Mouse (Mus musculus): ENCODE results near the gene Gm4763. TPM values are rescaled to one million over a fixed set of nuclear protein-coding genes. Genes with fewer than 3 reads are reported as not detected.
"Not testable (repeated sequence)": the region's sequence is repeated elsewhere in the genome, so short reads cannot be mapped to it uniquely, and the experiment has no call there.

The Gm4763 gene
- polyA plus RNA-seq, 2 experiments = not detected

DNA sequence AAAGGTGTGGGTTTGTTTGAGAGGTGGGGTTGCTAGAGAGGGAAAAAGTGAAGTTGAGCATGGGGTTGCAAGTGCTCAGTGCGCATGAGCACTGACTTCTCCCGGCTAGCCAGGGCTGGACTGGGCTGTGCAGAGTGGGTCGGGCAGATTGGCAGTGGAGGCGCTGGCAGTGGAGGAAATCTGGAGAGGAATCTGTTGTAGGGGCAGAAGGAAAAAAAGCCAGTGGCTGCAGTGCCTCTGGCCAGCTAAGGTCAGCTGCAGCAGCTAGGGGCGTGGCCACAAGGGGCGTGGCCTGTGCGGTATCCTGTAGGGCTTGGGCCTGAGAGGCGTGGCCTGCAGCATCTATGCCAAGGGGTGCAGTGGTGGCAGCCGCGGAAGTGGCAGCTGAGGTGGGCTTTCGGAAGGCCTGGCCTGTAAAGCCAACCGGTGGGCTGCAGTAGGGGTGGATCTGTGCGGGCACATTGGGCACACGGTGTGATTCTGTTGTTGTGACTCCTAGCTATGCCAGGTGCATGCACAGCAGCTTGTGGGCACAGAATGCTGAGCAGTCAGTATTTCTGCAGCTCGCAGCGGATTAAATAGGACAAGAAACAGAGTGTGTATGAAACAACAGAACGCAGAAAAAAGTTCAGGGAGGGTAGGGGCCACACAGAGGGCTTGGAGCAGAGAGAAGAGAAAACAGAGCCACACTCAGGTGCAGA lies 9.4 kb upstream of the Gm4763 start:
- TF ChIP-seq POLR2A (IDR thresholded peaks at IDR 0.05; ENCODE audit: borderline replicate concordance, extremely low read depth, insufficient read depth, insufficient read length) = no peak
- H3K4me2 ChIP-seq (replicated peaks; ENCODE audit: low read depth, low read length, severe bottlenecking) = peak overlapping the region; percentile 21; the same call in 1 of the 2 replicates
- 19% methylated on average over 17 of the region's 17 CpGs for WGBS

DNA sequence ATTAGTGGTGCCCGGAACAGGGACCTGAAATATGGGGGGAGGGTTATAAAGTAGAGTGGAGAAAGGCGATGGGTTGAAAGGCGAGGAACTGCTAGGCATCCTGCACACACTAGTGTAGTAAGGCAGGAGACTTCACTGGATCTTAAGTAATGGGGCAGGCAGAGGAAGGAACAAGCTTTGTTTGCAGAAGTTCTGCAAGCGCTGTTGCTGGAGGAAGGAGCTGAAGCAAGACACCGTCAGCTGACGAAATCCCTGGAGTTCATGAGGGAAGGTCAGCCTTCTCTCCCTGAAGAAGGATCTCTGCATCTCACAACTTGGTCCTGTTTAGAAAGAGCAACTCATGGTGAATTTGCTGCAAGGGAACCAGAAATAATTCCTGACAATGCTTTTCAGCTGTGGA lies 11.7 kb downstream of the Gm4763 start:
- H3K36me3 ChIP-seq (ENCODE audit: control insufficient read depth, insufficient read depth, low read length) = no peaks in the 10 kb centered on the region
- H3K4me2 ChIP-seq (replicated peaks; ENCODE audit: low read depth, low read length, severe bottlenecking) = no peak overlapping the region
- H3K9me3 ChIP-seq (ENCODE audit: control insufficient read depth, low read length) = no peaks in the 10 kb centered on the region
- TF ChIP-seq POLR2A (IDR thresholded peaks at IDR 0.05; ENCODE audit: borderline replicate concordance, extremely low read depth, insufficient read depth, insufficient read length) = no peak
- H3K27me3 ChIP-seq (ENCODE audit: control insufficient read depth, insufficient read depth, low read length) = no peaks in the 10 kb centered on the region
- no peak for ATAC-seq (ENCODE audit: low FRiP score, low read depth)
- WGBS = 75% methylated on average over 6 of the region's 6 CpGs
- H3K9ac ChIP-seq (ENCODE audit: low read depth, low read length, severe bottlenecking) = no peak overlapping the region
- no peak overlapping the region for H3K4me3 ChIP-seq (replicated peaks; ENCODE audit: low read length)
- no peak for DNase-seq (ENCODE audit: low spot score)
- H3K27ac ChIP-seq (replicated peaks; ENCODE audit: low read depth, low read length) = no peak overlapping the region
- no peaks in the 10 kb centered on the region for H3K4me1 ChIP-seq (ENCODE audit: control insufficient read depth, insufficient read depth, low read length)

More for the DNA sequence above, 9.4 kb upstream of the Gm4763 start:
- no peaks in the 10 kb centered on the region for H3K27me3 ChIP-seq (ENCODE audit: control insufficient read depth, insufficient read depth, low read length)
- H3K36me3 ChIP-seq (ENCODE audit: control insufficient read depth, insufficient read depth, low read length) = no peaks in the 10 kb centered on the region
- H3K4me3 ChIP-seq (replicated peaks; ENCODE audit: low read length) = 0 out of 2 replicates have a peak overlapping the region, but pooled peaks have one; percentile 5
- no peak overlapping the region for H3K9ac ChIP-seq (ENCODE audit: low read depth, low read length, severe bottlenecking)
- H3K4me1 ChIP-seq (ENCODE audit: control insufficient read depth, insufficient read depth, low read length) = peaks cover 6% of the 10 kb centered on the region; the same call in 1 of the 2 replicates
- no peaks in the 10 kb centered on the region for H3K9me3 ChIP-seq (ENCODE audit: control insufficient read depth, low read length)
- DNase-seq (ENCODE audit: low spot score) (peak; percentile 7), ATAC-seq (ENCODE audit: low FRiP score, low read depth) (no peak)
- H3K27ac ChIP-seq (replicated peaks; ENCODE audit: low read depth, low read length) = no peak overlapping the region

DNA sequence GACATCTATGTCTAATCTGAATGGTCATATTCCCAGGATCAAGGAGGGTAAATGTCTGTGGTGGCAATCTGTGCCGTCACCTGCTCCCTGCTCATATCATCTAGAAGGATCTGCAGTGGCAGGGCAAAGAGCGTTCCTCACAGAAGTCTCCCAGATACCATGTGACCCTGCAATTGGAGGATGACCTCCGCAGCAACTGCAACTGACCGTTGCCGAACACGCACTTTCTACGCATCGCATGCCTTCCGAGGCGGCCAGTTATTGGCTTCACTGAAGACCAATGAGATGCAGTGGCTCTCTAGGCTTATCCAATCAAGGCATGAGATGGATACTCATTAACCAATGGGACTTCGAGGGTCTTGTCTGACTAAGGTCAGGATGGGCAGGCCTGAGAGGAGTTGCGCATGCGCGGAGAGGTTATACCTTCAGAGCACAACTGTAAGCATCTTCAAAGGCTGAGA lies 17.8 kb downstream of the Gm4763 start, which contains the start of gene BC049730:
TSS of gene BC049730 (plus strand) at position 411 of the 461 bp plus-strand sequence.
- DNase-seq (ENCODE audit: low spot score) (no peak), ATAC-seq (ENCODE audit: low FRiP score, low read depth) (no peak)
- no peak within 1 kb of the TSS for H3K4me3 ChIP-seq (replicated peaks; ENCODE audit: low read length)
- H3K9ac ChIP-seq (ENCODE audit: low read depth, low read length, severe bottlenecking) = no peak within 1 kb of the TSS
- H3K27me3 ChIP-seq (ENCODE audit: control insufficient read depth, insufficient read depth, low read length) = no peaks in the 10 kb centered on the region
- no peaks in the 10 kb centered on the region for H3K4me1 ChIP-seq (ENCODE audit: control insufficient read depth, insufficient read depth, low read length)
- no peak for TF ChIP-seq POLR2A (IDR thresholded peaks at IDR 0.05; ENCODE audit: borderline replicate concordance, extremely low read depth, insufficient read depth, insufficient read length)
- H3K4me2 ChIP-seq (replicated peaks; ENCODE audit: low read depth, low read length, severe bottlenecking) = no peak within 1 kb of the TSS
- H3K9me3 ChIP-seq (ENCODE audit: control insufficient read depth, low read length) = no peaks in the 10 kb centered on the region
- WGBS = 93% methylated on average over 14 of the region's 14 CpGs
- H3K36me3 ChIP-seq (ENCODE audit: control insufficient read depth, insufficient read depth, low read length) = no peaks in the 10 kb centered on the region
- no peak within 1 kb of the TSS for H3K27ac ChIP-seq (replicated peaks; ENCODE audit: low read depth, low read length)

DNA sequence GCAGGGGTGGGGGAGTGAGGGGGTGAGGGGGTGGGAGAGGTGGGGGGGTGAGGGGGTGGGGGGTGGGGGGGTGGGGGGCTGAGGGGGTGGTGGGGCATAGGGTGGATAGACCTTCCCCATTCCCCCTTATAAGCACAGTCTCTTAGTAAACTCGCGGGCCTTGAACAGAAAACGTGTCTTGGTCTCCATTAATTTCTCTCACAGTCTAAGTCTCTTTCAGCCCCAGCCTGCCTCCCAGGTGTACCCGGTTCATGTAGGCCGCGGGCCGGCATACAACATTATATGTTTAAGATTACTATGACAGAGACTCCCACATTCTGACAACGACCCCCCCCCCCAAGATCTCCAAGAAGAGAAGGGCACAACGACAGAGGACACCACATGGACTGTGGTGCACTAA lies 23.9 kb downstream of the Gm4763 start:
- WGBS = 73% methylated on average over 9 of the region's 9 CpGs
- not testable (repeated sequence) for H3K9ac ChIP-seq (ENCODE audit: low read depth, low read length, severe bottlenecking); H3K27ac ChIP-seq (replicated peaks; ENCODE audit: low read depth, low read length); H3K36me3 ChIP-seq (ENCODE audit: control insufficient read depth, insufficient read depth, low read length); H3K27me3 ChIP-seq (ENCODE audit: control insufficient read depth, insufficient read depth, low read length); ATAC-seq (ENCODE audit: low FRiP score, low read depth); H3K4me1 ChIP-seq (ENCODE audit: control insufficient read depth, insufficient read depth, low read length); H3K4me2 ChIP-seq (replicated peaks; ENCODE audit: low read depth, low read length, severe bottlenecking); DNase-seq (ENCODE audit: low spot score); H3K4me3 ChIP-seq (replicated peaks; ENCODE audit: low read length); H3K9me3 ChIP-seq (ENCODE audit: control insufficient read depth, low read length)

DNA sequence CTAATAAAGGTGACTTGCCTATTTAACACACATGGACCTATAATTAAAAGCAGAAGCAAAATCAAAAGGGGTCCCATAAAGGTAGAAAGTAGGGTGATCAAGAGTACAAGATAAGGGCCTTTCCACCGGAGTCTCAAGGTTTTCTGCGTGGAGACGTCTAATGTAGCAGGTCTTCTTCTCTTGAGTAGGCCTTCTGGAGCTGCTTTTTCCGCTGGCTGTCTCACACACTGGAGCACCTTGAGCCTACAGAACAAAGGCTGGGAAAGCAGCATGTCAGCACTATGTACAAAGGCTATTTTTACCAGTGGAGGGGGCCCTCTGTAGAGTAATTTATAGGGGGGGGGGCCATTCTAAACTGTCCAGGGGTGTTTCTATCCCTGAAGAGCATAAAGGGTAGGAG lies 28.8 kb downstream of the Gm4763 start:
- 78% methylated on average over 4 of the region's 4 CpGs for WGBS
- not testable (repeated sequence) for H3K27ac ChIP-seq (replicated peaks; ENCODE audit: low read depth, low read length); H3K4me1 ChIP-seq (ENCODE audit: control insufficient read depth, insufficient read depth, low read length); H3K36me3 ChIP-seq (ENCODE audit: control insufficient read depth, insufficient read depth, low read length); H3K9me3 ChIP-seq (ENCODE audit: control insufficient read depth, low read length); DNase-seq (ENCODE audit: low spot score); H3K9ac ChIP-seq (ENCODE audit: low read depth, low read length, severe bottlenecking); H3K4me2 ChIP-seq (replicated peaks; ENCODE audit: low read depth, low read length, severe bottlenecking); ATAC-seq (ENCODE audit: low FRiP score, low read depth); H3K4me3 ChIP-seq (replicated peaks; ENCODE audit: low read length); H3K27me3 ChIP-seq (ENCODE audit: control insufficient read depth, insufficient read depth, low read length)

DNA sequence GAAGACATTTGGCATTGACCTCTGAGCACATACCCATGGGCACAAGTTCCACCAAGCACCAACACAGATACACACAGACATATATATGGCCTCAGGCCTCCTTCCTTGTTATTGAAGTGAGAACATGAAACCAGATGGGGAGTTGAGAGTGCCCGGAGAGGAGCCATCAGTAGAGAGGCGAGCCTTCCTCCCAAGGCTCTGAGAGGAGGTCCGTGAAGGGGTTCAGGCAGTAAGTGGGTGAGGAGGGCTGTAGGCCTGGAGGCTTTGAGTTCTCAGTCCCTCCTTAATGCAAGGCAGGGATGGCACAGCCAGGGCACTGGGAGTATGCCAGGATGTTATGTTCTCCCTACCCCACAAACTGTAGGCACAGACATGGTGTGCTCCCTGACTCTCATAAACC lies 34.0 kb downstream of the Gm4763 start:
- not testable (repeated sequence) for H3K27ac ChIP-seq (replicated peaks; ENCODE audit: low read depth, low read length); H3K9ac ChIP-seq (ENCODE audit: low read depth, low read length, severe bottlenecking); DNase-seq (ENCODE audit: low spot score); H3K9me3 ChIP-seq (ENCODE audit: control insufficient read depth, low read length); ATAC-seq (ENCODE audit: low FRiP score, low read depth); H3K36me3 ChIP-seq (ENCODE audit: control insufficient read depth, insufficient read depth, low read length); H3K4me1 ChIP-seq (ENCODE audit: control insufficient read depth, insufficient read depth, low read length); H3K4me2 ChIP-seq (replicated peaks; ENCODE audit: low read depth, low read length, severe bottlenecking); H3K27me3 ChIP-seq (ENCODE audit: control insufficient read depth, insufficient read depth, low read length); H3K4me3 ChIP-seq (replicated peaks; ENCODE audit: low read length)
- 75% methylated on average over 2 of the region's 3 CpGs for WGBS

DNA sequence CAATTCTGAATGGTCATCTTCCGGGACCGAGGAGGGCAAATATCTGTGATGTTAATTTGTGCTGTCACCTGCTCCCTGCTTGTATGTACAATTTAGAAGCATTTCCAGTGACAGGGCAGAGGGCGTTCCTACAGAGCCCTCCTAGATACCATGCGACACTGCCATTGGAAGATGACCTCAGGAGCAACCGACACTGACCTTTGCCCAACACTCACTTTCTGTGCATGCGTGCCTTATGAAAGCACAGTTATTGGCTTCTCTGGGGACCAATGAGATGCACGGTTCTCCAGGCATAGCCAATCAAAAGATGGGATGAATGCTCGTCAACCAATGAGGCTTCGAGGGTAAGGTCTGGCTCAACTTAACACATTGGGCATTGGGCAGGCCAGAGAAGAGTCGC lies 39.2 kb downstream of the Gm4763 start:
- not testable (repeated sequence) for H3K9me3 ChIP-seq (ENCODE audit: control insufficient read depth, low read length); ATAC-seq (ENCODE audit: low FRiP score, low read depth); H3K9ac ChIP-seq (ENCODE audit: low read depth, low read length, severe bottlenecking); H3K4me2 ChIP-seq (replicated peaks; ENCODE audit: low read depth, low read length, severe bottlenecking); DNase-seq (ENCODE audit: low spot score); H3K36me3 ChIP-seq (ENCODE audit: control insufficient read depth, insufficient read depth, low read length); H3K4me3 ChIP-seq (replicated peaks; ENCODE audit: low read length); H3K27ac ChIP-seq (replicated peaks; ENCODE audit: low read depth, low read length); H3K4me1 ChIP-seq (ENCODE audit: control insufficient read depth, insufficient read depth, low read length); H3K27me3 ChIP-seq (ENCODE audit: control insufficient read depth, insufficient read depth, low read length)
- 92% methylated on average over 10 of the region's 10 CpGs for WGBS

DNA sequence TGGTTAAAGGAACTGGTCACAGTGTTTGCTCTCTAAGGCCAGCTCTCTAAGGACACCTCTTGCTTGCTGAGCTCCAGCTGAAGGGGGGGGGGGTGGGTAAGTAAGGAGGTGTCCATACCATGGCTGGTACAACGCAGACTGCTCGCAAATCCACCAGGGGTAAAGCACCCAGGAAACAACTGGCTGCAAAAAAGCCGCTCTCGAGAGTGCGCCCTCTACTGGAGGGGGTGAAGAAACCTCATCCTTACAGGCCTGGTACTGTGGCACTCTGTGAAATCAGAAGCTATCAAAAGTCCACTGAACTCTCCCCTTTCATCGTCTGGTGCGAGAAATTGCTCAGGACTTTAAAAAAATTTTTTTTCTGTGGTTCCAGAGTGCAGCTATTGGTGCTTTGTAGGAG lies 42.6 kb downstream of the Gm4763 start:
- not testable (repeated sequence) for H3K36me3 ChIP-seq (ENCODE audit: control insufficient read depth, insufficient read depth, low read length); DNase-seq (ENCODE audit: low spot score); H3K27ac ChIP-seq (replicated peaks; ENCODE audit: low read depth, low read length); H3K4me2 ChIP-seq (replicated peaks; ENCODE audit: low read depth, low read length, severe bottlenecking); H3K4me1 ChIP-seq (ENCODE audit: control insufficient read depth, insufficient read depth, low read length); H3K9ac ChIP-seq (ENCODE audit: low read depth, low read length, severe bottlenecking); H3K4me3 ChIP-seq (replicated peaks; ENCODE audit: low read length); H3K27me3 ChIP-seq (ENCODE audit: control insufficient read depth, insufficient read depth, low read length); H3K9me3 ChIP-seq (ENCODE audit: control insufficient read depth, low read length); ATAC-seq (ENCODE audit: low FRiP score, low read depth)
- 74% methylated on average over 7 of the region's 7 CpGs for WGBS

Measured in limb, embryonic 14.5 days (tissue).